ENCODE assay signal across 25 mouse cellular contexts in genomic region chrX:19219727-19220126, GRCm38 (mm10).
DNase-seq lines count a peak whose midpoint lies in the region; ATAC-seq and TF ChIP-seq lines count a peak whose summit lies in the region.
"Had no signal": no experiment of that assay in that cellular context is flagged by ENCODE, and none has a peak within 500 bp of the region (broad histone marks: within the 10 kb centered on the region; RNA-seq: fewer than 3 reads in every experiment).

No protein-coding gene starts in this region.

- peak overlapping the region; percentile 51 for H3K27ac ChIP-seq in layer of hippocampus, adult 2 months
- H3K27ac ChIP-seq in liver, embryonic 14.5 days = no peak overlapping the region
- H3K27ac ChIP-seq in cerebellum, adult 2 months (ENCODE audit: insufficient read depth, low read length) = no peak overlapping the region
- H3K27ac ChIP-seq: forebrain, embryonic 15.5 days; heart, adult 2 months; hindbrain, embryonic 14.5 days; kidney, embryonic 15.5 days had no signal

- peak; percentile 85 for TF ChIP-seq EP300 in liver, embryonic 14.5 days (IDR thresholded peaks at IDR 0.05; ENCODE audit: low read depth)

- no peak overlapping the region for H3K4me3 ChIP-seq in layer of hippocampus, adult 2 months
- no peak overlapping the region for H3K4me3 ChIP-seq in liver, embryonic 14.5 days (ENCODE audit: insufficient read depth in 1 of 2, low read depth in 2 of 2, low read length in 2 of 2)
- no peak overlapping the region for H3K4me3 ChIP-seq in cerebellum, adult 2 months (replicated peaks; ENCODE audit: insufficient read depth, low read depth, low read length)
- H3K4me3 ChIP-seq: forebrain, embryonic 15.5 days; heart, adult 2 months; heart, embryonic 12.5 days; kidney, embryonic 15.5 days had no signal

- no peaks in the 10 kb centered on the region for H3K36me3 ChIP-seq in liver, embryonic 14.5 days (replicated peaks; ENCODE audit: control insufficient read depth, insufficient read depth, low read depth)
- H3K36me3 ChIP-seq: forebrain, embryonic 15.5 days; heart, embryonic 12.5 days; kidney, embryonic 15.5 days had no signal

- 21% methylated on average over 2 of the region's 2 CpGs for WGBS in liver, embryonic 14.5 days (ENCODE audit: insufficient replicate concordance)
- 91% methylated on average over 2 of the region's 2 CpGs for WGBS in cerebellum, adult 2 months

- TF ChIP-seq CTCF in layer of hippocampus, adult 2 months (conservative IDR thresholded peaks at IDR 0.05) = no peak
- TF ChIP-seq CTCF in liver, embryonic 14.5 days (IDR thresholded peaks at IDR 0.05; ENCODE audit: low read depth) = no peak
- no peak for TF ChIP-seq CTCF in cerebellum, adult 2 months (IDR thresholded peaks at IDR 0.05; ENCODE audit: borderline replicate concordance, insufficient read depth, low read depth, low read length)

- H3K9ac ChIP-seq in liver, embryonic 14.5 days (replicated peaks) = no peak overlapping the region
- H3K9ac ChIP-seq: forebrain, embryonic 15.5 days; heart, embryonic 12.5 days; hindbrain, embryonic 14.5 days; kidney, embryonic 15.5 days; lung, embryonic 14.5 days had no signal

- intact Hi-C loops in heart, postnatal 10 days (cut with DNase I) = no loop called here

- peaks cover 0 to 4% of the 10 kb centered on the region in 2 experiments; a peak in 2 of 4 replicates for H3K4me1 ChIP-seq in liver, embryonic 14.5 days (replicated peaks; ENCODE audit: control insufficient read depth in 2 of 2, insufficient read depth in 2 of 2, low read length in 1 of 2)
- H3K4me1 ChIP-seq in cerebellum, adult 2 months (ENCODE audit: control insufficient read depth, insufficient read depth, low read length) = no peaks in the 10 kb centered on the region
- H3K4me1 ChIP-seq: forebrain, embryonic 15.5 days; heart, embryonic 12.5 days; kidney, embryonic 15.5 days had no signal

- ATAC-seq in common myeloid progenitor, adult 5-6 weeks (replicated peaks; ENCODE audit: low read depth, poor library complexity, severe bottlenecking) = peak; percentile 98
- peak; percentile 95 for ATAC-seq in liver, embryonic 14.5 days (ENCODE audit: insufficient read depth)
- ATAC-seq in megakaryocyte-erythroid progenitor cell, adult 5-6 weeks (replicated peaks; ENCODE audit: low FRiP score, low TSS enrichment, poor library complexity, severe bottlenecking) = peak; percentile 99
- ATAC-seq: activated CD4-positive, CD25-positive, alpha-beta regulatory T cell, adult 4 months; forebrain, embryonic 15.5 days had no signal

- DNase-seq in layer of hippocampus, adult 2 months (ENCODE audit: low spot score in 2 of 2) = no peak
- DNase-seq in layer of hippocampus, adult 9-11 months = no peak
- DNase-seq in liver, embryonic 14.5 days (ENCODE audit: low read depth in 3 of 3, low spot score in 3 of 3) = peak; percentile 55 to 59 (median 57)
- no peak for DNase-seq in thymus, postnatal 14 days
- no peak for DNase-seq in heart, postnatal 10 days
- no peak for DNase-seq in cerebellum, adult 2 months
- DNase-seq: adrenal gland, adult 2 months; adrenal gland, postnatal 36 days; cerebellum, postnatal 10 days; gastrocnemius, postnatal 36 days; heart, adult 2 months; kidney, adult 11 months; kidney, postnatal 25 days; layer of hippocampus, postnatal 36 days; left cerebral cortex, postnatal 4 days; lung, embryonic 14.5 days; lung, postnatal 14 days had no signal

- H3K9me3 ChIP-seq in liver, embryonic 14.5 days (ENCODE audit: control insufficient read depth, low read length) = no peaks in the 10 kb centered on the region
- H3K9me3 ChIP-seq: forebrain, embryonic 15.5 days; heart, embryonic 12.5 days; kidney, embryonic 15.5 days had no signal

- TF ChIP-seq POLR2A in cerebellum, adult 2 months (IDR thresholded peaks at IDR 0.05; ENCODE audit: borderline replicate concordance, insufficient read depth, low read length) = no peak

- no peak overlapping the region for H3K4me2 ChIP-seq in liver, embryonic 14.5 days (ENCODE audit: low read depth)
- H3K4me2 ChIP-seq: forebrain, embryonic 15.5 days; heart, embryonic 12.5 days; hindbrain, embryonic 14.5 days; kidney, embryonic 15.5 days; lung, embryonic 14.5 days; midbrain, embryonic 11.5 days had no signal

- H3K27me3 ChIP-seq in liver, embryonic 14.5 days (ENCODE audit: control insufficient read depth, insufficient read depth, low read length) = no peaks in the 10 kb centered on the region
- no peaks in the 10 kb centered on the region for H3K27me3 ChIP-seq in cerebellum, adult 2 months (ENCODE audit: control insufficient read depth, insufficient read depth, low read length)
- H3K27me3 ChIP-seq: forebrain, embryonic 15.5 days; heart, embryonic 12.5 days; kidney, embryonic 15.5 days had no signal

Comparison
In these comparisons a context has a peak if more than half of its experiments do, and no peak if none do; other contexts are left out.
1. DNase-seq: peak in liver, embryonic 14.5 days (3 of 3); none in layer of hippocampus, adult 2 months (0 of 2), layer of hippocampus, adult 9-11 months (single experiment), thymus, postnatal 14 days (single experiment), heart, postnatal 10 days (0 of 2) and cerebellum, adult 2 months (0 of 2).
2. Peak in every context shown above with its lines, with median percentiles within 50 percentile points of each other: ATAC-seq.